In genomic region chr3:23001071-23001470, GRCm38 (mm10) we compare ENCODE assay signal across 12 mouse cellular contexts.
A peak's percentile ranks its signal among the peaks of the same experiment; 100 is the strongest.
DNase-seq lines count a peak whose midpoint lies in the region; ATAC-seq and TF ChIP-seq lines count a peak whose summit lies in the region.
"Had no signal": no experiment of that assay in that cellular context is flagged by ENCODE, and none has a peak within 500 bp of the region (broad histone marks: within the 10 kb centered on the region; RNA-seq: fewer than 3 reads in every experiment).

No protein-coding gene starts in this region.

- ATAC-seq in megakaryocyte progenitor cell, adult 5-6 weeks (replicated peaks; ENCODE audit: poor library complexity), result no peak

- no peak overlapping the region for H3K4me3 ChIP-seq in heart, adult 2 months
- H3K4me3 ChIP-seq: embryonic facial prominence, embryonic 12.5 days; heart, embryonic 13.5 days had no signal

- WGBS in heart, adult 2 months, result 43% methylated on average over 3 of the region's 3 CpGs

- no peak overlapping the region for H3K9ac ChIP-seq in heart, adult 2 months (ENCODE audit: low read depth, low read length)
- H3K9ac ChIP-seq: embryonic facial prominence, embryonic 12.5 days; heart, embryonic 13.5 days had no signal

- no peak overlapping the region for H3K27ac ChIP-seq in heart, adult 2 months
- H3K27ac ChIP-seq: embryonic facial prominence, embryonic 12.5 days; heart, embryonic 13.5 days had no signal

- TF ChIP-seq CTCF in heart, adult 2 months (IDR thresholded peaks at IDR 0.05), result no peak

- DNase-seq in adrenal gland, postnatal 14 days, result peak; percentile 4
- DNase-seq in adrenal gland, adult 18-20 months (ENCODE audit: low spot score in 2 of 2), result no peak
- peak; percentile 34 for DNase-seq in cerebellum, adult 11 months
- peak; percentile 29 to 53 for DNase-seq in frontal cortex, adult 2 months (ENCODE audit: extremely low spot score in 1 of 2, low spot score in 1 of 2)
- peak; percentile 4 to 65 for DNase-seq in left cerebral cortex, postnatal 25 days (ENCODE audit: low spot score in 2 of 2)
- DNase-seq in spleen, postnatal 36 days (ENCODE audit: low spot score in 2 of 2), result no peak
- no peak for DNase-seq in heart, adult 2 months
- DNase-seq: adrenal gland, postnatal 25 days; kidney, adult 11 months had no signal

- no peak for TF ChIP-seq POLR2A in heart, adult 2 months (IDR thresholded peaks at IDR 0.05; ENCODE audit: insufficient read depth, low read depth, low read length)

- intact Hi-C loops in left cerebral cortex, postnatal 25 days (cut with DNase I), result no loop called here
- intact Hi-C loops in heart, adult 2 months (cut with DNase I), result no loop called here

- H3K27me3 ChIP-seq in heart, adult 2 months (ENCODE audit: control insufficient read depth, insufficient read depth, low read length), result no peaks in the 10 kb centered on the region
- H3K27me3 ChIP-seq: embryonic facial prominence, embryonic 12.5 days; heart, embryonic 13.5 days had no signal

- no peaks in the 10 kb centered on the region for H3K4me1 ChIP-seq in heart, adult 2 months (ENCODE audit: control insufficient read depth, insufficient read depth, low read length)
- H3K4me1 ChIP-seq: embryonic facial prominence, embryonic 12.5 days; heart, embryonic 13.5 days had no signal

- H3K36me3 ChIP-seq in heart, adult 2 months (ENCODE audit: control insufficient read depth, insufficient read depth, low read length), result no peaks in the 10 kb centered on the region
- H3K36me3 ChIP-seq: embryonic facial prominence, embryonic 12.5 days; heart, embryonic 13.5 days had no signal

- H3K79me2 ChIP-seq in heart, adult 2 months (replicated peaks; ENCODE audit: control insufficient read depth, insufficient read depth, low read length), result no peaks in the 10 kb centered on the region

- TF ChIP-seq EP300 in heart, adult 2 months (IDR thresholded peaks at IDR 0.05; ENCODE audit: insufficient read depth, low read depth, low read length), result no peak

Comparison
In these comparisons a context has a peak if more than half of its experiments do, and no peak if none do; other contexts are left out.
1. DNase-seq: peak in adrenal gland, postnatal 14 days (single experiment), cerebellum, adult 11 months (single experiment), frontal cortex, adult 2 months (2 of 2) and left cerebral cortex, postnatal 25 days (2 of 2); none in adrenal gland, adult 18-20 months (0 of 2), spleen, postnatal 36 days (0 of 2) and heart, adult 2 months (0 of 2).